Mouse (Mus musculus) 416B (cell line): ENCODE results near the gene Safb2.

Experiments
- DNase-seq: peaks from one replicate; pipeline ENCODE4 v3.0.0; 2011; ENCODE audit warnings: low read depth

Gene Safb2

DNA sequence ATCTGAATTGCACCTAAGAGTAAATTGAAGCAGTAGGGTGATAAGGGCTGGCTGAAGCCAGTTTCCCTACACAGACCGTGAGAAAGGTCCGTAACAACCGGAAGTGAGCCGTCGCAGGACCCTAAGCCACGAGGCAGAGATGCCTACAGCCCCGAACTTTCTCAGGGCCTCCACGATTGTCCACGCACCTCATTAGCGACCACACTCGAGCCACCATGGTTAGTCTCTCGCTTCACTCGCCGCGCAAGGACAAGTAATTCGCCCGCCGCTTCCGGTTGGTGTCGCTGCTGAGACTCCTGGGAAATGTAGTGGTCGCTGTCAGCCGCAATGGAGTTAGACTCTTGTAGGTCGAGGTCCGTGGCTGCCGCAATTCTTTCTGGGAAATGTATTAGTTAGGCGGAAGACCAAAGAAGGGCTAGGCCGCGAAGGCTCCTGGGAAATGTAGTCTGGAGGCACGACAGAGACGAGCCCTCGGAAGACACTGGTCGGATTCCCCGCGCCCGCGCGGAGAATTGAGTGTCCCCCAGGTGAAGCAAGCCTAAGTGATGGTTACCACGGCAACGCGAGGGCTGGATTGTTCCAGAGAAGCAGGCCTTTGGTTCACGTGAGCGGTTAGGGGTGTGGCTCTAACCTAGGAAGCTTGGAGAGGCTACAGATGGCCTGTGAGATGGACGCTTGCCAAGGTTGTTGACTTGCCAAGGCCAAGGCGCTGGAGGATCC is 25.2 kb upstream of the Safb2 start, which contains the start of gene 2410015M20Rik:
2410015M20Rik (minus strand) TSS at position 320 of the 720 bp plus-strand sequence.
- DNase-seq: peak; percentile 99

DNA sequence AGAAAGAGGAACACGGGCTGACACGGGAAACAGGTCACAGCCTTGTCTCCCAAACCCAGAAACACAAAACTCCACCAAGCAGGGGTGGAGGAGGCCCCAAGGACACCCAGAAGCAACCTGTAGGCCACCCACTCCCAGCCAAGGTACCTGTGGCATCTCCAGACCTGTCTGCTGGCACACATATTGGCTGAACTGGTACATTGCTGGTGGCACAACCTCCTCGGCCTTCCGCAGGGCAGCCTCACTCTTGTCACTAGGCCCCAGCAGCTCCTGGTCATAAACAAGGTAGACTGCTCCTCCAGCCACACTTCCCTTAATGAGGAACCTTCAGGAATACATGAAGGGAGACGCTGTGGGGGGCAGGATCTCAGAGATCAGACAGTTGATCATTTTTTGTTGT is 24.3 kb upstream of the Safb2 start:
- DNase-seq: peak; percentile 39

DNA sequence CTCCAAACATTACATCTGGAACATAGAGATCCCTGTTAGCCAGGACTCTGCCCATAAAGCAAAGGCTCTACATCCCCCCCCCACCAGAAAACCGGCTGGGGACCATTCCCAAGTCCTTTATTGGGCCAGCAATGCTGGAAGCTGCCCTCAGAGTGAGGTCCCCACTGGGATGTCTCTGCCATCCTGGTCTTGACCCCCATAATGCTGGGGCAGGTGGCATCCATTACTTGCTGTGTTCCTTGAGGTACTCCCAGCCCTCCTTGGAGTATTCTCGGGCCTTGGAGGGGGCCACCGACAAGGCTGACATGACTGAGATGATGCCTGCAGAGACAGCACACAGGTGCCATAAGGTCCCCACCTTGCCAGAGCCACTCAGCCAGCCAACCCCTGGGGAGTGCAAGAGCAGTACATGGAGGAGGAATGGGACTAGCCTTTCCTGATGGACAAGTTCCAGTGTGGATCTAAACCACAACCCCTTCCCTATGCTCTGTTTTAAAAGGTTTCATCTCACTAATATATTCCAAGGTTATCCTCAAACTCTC is 23.2 kb upstream of the Safb2 start:
- DNase-seq: no peak

DNA sequence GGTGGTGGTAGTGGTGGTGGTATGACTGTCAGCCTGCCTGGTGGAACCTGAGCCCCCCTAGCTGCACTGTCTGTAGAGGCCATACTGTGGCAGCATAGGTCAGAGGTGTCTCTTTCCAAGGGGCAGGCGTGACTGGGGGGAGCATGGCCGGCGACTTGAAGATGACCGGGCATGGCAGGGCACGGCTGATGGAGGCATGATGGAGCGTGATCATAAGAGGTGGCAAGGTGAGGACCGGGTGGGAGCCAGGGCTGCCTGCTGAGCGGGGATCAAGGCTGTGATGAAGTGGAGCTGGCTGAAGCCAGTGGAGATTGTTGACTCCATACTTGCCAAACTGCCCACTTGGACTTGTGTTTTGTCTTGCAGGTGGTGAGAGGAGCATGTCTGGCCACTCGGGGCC is 21.0 kb upstream of the Safb2 start:
- no peak for DNase-seq

DNA sequence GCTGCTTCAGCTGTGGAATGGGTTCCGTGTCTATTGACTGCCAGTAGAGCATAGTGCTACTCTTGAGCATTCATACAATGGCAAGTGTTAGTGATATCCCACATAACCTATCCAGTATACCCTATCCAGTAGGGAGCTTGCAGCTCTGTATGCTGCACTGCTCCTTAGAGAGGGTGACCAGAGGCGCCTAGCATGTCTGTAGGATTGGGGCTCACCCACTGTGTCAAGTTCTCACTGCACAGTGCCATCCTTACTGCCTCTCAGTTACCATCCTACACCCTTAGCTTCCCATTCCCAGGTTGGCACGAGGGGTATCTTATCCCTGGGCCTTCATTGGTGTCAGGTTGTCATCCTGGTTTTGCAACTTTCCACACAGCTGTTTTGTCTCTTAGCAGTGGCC is 20.0 kb upstream of the Safb2 start:
- DNase-seq: no peak

DNA sequence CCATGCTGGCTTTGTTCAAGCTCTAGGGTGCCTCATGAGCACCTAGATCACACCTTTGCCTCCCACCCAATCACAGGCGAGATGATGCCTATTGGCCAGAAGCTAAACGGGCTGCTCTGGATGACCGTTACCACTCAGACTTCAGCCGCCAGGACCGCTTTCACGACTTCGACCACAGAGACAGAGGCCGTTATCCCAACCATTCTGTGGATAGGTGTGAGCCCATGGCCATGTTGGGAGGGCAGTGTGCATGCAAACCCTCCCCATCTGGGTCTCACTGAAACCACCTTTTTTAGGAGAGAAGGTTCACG is 19.6 kb upstream of the Safb2 start:
- DNase-seq: no peak

DNA sequence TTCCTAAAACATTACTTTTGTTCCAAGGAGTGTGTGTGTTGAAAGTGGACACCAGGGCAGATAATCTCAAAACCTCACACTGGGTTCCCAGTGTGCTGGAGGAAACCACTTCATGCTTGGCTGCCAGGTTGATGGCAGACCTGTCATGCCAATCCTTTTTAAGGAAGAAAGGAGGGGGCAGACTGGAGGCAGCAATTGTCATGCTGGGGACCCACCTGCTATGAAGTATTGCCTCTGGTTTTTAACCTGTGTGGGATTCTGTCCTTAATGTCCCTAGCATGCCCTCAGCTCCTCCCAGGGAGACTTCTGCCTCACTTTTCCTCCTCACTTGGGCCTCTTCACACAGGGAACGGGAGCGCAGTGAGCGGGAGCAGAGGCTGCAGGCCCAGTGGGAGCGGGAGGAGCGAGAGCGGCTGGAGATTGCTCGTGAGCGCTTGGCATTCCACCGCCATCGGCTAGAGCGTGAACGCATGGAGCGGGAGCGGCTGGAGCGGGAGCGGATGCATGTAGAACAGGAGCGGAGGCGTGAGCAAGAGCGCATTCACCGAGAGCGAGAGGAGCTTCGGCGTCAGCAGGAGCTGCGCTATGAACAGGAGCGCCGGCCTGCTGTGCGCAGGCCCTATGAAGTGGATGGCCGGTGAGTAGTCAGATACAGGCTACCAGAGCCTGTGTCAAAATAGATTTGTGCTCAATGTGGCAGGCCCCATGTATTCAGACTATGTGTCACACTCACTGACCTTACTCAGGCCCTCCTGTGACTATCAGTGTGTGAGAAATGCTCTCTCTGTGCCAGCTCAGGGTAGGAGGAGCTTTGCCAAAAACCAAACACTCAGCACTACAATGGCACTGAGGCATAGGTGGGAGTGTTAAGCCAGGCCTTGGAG is 19.0 kb upstream of the Safb2 start:
- DNase-seq: no peak

DNA sequence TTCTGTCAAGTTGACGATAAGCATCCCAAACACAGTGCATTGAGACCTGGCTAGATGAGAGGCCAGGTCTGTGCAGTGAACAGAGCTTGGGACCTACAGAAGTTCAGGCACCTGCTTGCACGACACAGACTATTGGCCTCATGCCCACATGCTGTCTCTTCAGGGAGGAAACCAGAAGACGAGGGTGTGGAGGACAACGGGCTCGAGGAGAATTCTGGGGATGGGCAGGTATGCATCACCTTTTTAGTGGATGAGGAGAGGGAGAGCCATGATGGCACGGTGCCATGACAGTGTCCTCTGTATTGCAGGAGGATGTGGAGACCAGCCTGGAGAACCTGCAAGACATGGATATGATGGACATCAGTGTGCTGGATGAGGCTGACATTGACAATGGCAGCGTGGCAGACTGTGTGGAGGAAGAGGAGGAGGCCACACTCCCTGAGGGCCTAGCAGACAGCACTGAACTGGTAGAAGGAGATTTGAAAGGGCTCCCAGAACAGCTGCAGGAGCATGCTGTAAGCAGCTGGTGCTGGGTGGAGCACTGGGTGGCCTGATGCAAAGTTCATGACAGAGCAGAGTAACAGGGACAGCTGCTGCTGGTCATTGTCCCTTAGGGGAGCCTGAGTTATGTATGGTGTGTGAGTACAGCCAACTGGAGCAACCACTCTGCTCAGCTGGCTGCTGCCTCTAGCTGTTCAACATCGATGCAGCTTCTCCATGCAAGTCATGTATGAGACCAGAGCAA is 9.3 kb upstream of the Safb2 start:
- DNase-seq: no peak

DNA sequence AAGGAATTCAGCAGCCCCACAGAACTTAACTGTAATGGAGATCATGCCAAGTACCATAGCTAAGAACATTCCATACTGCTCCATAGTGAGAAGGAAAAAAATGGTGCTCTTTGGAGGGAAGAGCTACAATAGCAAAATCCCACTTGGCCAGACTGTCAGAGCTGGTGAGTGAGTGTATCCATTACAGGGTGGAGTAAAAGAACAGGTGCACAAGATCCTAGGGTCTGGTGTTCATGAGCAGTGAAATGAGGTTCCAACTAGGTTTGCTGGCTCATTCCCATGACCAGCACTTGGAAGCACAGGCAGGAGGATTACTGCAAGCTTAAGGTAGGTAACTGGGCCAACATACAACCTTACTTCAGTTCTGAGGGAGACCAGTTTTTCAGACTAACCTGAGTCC is 8.2 kb upstream of the Safb2 start:
- DNase-seq: no peak

DNA sequence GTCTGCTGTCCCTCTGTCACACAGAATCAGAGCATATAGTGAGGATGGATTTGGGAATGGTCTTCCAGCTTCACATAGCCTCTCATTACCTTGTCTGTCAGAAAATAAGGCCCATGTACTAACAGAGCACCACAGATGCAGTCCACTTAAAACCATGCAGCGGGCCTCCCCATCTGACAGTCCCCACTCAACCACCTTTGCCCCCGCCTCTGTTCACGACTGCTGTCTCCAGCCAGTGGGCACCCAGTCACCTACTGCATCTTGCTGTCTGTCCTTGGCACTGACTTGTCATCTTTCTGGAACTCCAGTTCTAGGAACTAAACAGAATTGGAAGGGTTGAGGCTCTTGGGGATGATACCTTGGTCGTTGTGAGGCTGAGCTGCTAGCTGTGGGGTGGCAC is 4.5 kb upstream of the Safb2 start:
- no peak for DNase-seq

DNA sequence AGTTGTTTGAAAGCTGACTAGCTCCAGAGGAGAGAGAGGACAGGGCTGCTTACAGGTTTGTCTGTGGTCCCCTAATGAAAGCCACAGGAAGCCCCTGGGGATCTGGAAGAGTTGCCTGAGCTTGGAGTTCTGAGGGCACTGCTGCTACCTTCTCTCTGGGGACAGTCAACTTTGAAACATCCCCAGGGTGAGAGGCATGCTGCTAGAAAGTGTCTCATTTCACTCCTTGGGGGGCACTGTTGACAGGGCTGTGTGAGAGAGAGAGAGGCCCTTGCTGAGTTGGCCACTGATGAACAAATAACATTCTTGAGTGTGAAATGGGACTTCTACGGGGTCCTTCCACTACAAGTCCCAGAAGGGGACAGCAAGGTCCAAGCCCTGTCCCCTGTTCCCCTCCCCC is 3.4 kb upstream of the Safb2 start:
- DNase-seq: no peak

DNA sequence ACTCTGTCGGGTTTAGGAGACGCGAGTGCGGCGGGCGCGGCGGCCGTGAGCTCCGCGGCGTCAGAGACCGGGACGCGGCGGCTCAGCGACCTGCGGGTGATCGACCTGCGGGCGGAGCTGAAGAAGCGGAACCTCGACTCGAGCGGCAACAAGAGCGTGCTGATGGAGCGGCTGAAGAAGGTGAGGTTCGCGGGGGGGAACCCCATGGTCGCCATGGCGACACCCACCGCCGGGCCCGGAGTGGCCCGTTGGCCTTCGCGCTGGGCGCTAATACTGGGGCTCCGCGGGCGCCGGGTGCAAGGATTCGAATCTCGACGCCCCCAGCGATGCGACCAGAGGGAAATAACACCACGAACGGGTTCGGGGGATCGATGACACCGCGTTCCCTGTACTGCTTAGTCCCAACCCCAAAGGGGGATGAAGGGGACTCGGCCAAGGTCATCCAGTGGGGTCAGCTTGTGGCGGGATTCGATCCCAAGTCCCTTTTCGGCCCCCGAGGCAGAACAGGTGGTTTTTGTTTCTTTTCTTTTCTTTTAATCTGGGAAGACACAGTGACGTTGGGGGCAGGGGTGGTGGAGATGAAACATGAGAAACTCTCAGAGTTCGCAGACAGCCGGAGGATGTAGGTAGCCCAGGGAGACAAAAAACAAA is 911 bp upstream of the Safb2 start:
- DNase-seq: peak; percentile 26

DNA sequence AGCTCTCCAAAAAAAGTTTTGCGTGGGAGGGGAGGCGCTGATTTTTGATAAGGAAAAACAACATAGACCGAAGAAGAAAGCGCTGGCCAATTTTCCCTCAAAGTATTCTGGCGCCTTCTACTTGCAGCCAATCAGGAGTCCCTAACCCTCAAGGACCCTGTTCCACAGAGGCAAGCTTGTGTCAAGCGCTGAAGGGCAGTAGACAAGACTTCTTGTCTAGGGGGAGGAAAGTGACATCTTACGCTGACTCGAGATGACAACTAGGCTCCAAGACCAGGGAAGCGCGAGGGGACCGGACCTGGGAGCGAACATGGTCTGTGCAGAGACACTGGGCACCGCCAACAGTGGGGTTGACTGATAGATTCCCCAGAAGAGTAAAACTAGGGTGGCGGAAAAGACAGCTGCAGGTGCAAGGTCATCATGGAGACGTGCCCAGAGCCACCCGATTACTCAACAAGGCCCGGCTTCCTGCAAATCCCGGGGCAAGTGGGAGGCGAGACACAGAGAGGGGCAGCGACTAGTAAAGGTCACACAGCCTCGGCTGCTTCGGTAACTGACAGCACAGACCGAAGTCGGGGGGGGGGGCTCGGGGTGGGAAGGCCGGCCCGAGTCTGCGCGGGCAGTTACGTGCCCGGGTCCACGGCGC is 651 bp downstream of the Safb2 start:
- DNase-seq: no peak

DNA sequence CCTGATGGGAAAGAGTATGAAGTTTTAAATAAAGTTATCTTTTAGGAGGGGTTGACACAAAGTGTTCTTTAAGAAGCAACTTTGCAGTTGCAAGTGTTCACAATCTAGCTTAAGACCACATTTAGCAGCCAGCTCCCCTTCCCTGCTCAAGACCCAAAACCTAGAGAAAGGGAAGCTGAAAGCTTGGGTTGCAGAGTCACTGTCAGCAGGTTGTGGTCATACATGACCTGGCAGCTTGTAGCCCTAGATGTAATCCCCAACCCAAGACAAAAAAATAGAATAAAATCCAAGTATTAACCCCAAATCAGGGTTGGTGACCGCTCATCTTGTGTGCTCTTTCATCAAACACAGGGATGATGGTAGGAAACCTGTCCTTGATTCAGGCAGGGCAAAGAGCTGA is 1.3 kb downstream of the Safb2 start:
- DNase-seq: peak; percentile 50

DNA sequence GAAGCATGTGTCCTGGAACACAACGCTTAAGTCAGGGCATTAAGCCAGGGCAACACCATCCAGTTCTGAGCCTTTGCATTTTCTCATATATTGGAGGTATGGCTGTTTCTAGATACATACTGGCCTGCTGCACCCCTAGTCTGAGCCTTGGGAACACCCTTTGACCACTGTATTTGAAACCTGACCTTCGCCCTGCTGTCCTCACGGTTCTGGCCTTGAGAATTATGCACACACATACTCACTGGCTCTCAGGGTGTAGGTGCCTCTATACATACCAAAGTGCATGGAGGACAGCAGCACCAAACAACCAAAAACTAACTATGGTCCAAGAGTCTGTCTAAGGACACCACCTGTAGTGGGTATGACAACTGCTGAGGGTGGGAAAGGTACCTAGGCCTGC is 11.4 kb downstream of the Safb2 start:
- DNase-seq: no peak

DNA sequence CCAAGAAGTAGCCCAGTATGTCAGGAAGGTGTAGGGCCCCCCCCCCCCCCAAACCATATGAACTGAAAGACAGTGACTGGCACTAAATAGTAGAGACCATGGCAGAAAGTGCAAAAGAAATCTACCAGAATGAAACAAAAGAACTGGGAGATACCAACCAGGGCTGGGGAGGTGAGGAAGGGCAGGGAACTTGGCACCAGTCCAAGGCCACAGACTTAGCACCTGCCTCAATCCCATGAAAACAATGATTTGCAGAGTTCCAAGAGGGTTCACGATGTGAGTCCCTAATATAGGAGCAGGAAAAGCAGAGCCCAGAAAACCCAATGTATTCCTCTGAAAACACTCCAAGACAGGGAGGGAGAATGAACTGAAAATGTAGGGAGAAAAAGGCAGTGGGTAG is 12.2 kb downstream of the Safb2 start:
- no peak for DNase-seq

DNA sequence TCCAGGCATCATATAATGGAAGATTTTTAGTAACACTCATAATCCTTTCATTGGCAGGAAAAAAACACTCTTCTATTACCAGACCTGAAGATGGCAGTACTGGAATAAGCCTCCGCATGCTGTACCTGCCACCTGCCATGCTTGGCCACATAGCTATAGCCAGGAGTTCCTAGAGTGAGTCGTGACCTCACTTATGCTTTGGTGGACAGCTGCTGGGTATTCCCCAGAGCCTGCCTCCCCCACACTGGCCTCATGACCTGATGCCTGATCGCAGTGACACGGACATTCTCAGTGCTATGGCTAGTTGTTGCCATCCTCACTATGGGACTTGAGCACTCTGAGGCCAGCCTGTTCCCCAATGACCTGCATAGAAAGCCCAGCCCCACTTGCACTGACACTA is 14.1 kb downstream of the Safb2 start:
- no peak for DNase-seq

DNA sequence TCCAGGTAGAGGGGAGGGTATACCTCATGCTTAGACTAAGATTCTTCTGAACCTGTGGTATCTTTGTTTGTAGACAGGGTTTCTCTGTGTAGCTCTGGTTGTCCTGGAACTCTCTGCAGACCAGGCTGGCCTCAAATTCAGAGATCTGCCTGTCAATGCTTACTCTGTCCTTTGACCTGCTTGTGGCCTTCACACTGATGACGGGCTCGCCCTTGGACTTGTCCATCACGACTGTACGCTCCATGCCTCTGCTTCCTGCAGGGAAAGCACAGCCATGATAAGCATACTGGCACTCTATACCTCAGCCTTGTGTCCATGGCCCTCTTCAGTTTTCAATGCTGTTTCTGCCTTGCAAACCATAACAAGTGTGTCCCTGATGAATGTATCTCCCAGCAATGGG is 17.0 kb downstream of the Safb2 start:
- no peak for DNase-seq

DNA sequence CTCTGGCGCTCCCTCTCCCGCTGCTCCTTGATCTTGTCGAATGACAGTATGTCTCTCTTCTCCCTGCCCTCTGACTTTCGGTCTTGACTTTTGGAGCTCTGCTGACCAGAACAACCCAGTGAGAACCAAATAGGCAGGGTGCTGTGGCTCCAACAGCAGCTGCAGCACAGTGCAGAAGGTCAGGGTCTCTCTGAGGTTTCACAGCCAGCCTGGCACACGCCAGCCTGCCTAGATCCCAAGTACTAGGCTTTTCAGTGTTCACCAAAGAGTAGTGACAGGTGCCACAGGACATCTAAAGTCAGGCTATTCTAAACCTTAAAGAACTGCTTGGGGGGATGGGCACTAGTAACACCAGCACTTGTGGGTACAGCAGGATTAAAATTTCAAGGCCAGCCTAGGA is 17.5 kb downstream of the Safb2 start:
- no peak for DNase-seq

DNA sequence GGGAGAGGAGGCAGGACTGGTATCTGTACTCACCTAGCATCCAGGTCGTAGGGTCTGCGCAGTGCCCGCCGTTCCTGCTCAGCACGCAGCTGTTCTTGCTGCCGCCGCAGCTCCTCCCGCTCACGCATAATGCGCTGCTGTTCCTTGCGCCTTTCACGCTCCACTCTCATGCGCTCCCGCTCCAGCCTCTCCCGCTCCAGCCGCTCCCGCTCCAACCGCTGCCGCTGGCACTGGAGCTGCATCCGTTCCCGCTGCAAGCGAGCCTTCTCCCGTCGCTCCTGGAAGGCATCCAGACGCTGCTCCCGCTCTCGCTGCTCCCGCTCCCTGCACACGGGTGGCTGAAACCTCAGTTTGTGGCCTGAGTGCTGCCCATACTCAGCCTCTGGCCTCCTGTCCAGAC is 18.1 kb downstream of the Safb2 start:
- DNase-seq: no peak

DNA sequence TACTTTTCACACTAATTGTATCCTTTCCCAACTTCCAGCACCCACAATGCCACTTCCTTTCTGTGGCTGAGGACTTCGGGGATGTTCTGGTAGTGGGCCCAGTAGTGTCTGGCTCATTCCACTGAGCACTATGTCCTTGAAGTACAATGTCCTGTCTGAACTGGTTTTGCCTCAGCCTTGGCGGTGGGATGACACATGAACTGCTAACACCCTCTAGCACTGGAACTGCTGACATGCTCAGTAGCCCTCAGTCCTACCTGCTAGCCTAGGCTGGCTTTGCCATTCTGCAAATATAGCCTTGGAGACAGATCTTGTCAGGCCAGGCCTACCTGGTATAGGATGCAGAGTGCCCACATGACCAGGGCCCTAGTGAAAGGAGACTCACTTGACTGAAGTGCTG is 22.5 kb downstream of the Safb2 start:
- DNase-seq: no peak

DNA sequence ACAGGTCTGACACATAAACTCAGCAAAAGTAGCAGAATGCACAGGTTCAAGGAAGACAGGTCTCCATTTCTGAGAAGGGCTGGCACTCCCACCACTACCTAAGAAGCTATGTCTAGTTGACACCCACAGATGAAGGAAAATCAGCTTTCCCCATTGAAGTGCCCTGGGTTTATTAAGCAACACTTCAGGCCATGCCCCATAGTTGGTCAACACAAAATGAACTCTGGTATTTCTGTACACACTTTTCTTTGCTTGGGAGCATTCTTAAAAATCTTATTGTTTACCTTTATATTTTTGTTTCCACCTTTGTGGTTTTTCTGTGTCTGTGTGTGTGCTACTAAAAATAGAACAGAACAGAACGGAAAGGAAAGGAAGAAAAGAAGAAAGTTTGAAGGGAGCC is 24.3 kb downstream of the Safb2 start:
- peak; percentile 28 for DNase-seq
